Mouse (Mus musculus) midbrain, postnatal 0 days (tissue): Measurements from ENCODE around the gene Gm6993. TPM values are rescaled to one million over a fixed set of nuclear protein-coding genes. Genes with fewer than 3 reads are reported as not detected.

Source experiments
- ATAC-seq: fragments of 200-750 bp; cut with Nextera tagmentation; 2 replicates; pipeline ENCODE4 v1.8.0; 2017; ENCODE audit warnings: moderate number of reproducible peaks, mild to moderate bottlenecking, moderate TSS enrichment, moderate library complexity; ENCODE audit not compliant: low FRiP score
- DNase-seq: peaks from one replicate; pipeline ENCODE4 v3.0.0-alpha.2; 2015; ENCODE audit warnings: low spot score
- H3K27ac ChIP-seq: fragments of 300-500 bp; sonication (generic); 2 replicates; pipeline ENCODE4 v1.5.1; 2014; ENCODE audit warnings: low read depth, mild to moderate bottlenecking, low read length, mixed read lengths
- H3K27me3 ChIP-seq: fragments of 300-500 bp; sonication (generic); 2 replicates; pipeline ENCODE4 v1.6.1; 2014; ENCODE audit warnings: low read length, control low read depth, mixed read lengths; ENCODE audit not compliant: insufficient read depth
- H3K36me3 ChIP-seq: fragments of 300-500 bp; sonication (generic); 2 replicates; pipeline ENCODE4 v1.6.1; 2014; ENCODE audit warnings: low read length, control low read depth, mixed read lengths; ENCODE audit not compliant: insufficient read depth
- H3K4me1 ChIP-seq: fragments of 300-500 bp; sonication (generic); 2 replicates; pipeline ENCODE4 v1.6.1; 2014; ENCODE audit warnings: mild to moderate bottlenecking, control low read depth, antibody characterized with exemption, low read length, mixed read lengths; ENCODE audit not compliant: insufficient read depth
- H3K4me2 ChIP-seq: fragments of 300-500 bp; sonication (generic); 2 replicates; pipeline ENCODE4 v1.6.1; 2014; ENCODE audit warnings: low read depth, mild to moderate bottlenecking, low read length, mixed read lengths; ENCODE audit not compliant: poor library complexity, severe bottlenecking
- H3K4me3 ChIP-seq: fragments of 300-500 bp; sonication (generic); 2 replicates; pipeline ENCODE4 v1.5.1; 2014; ENCODE audit warnings: low read depth, mild to moderate bottlenecking, low read length, moderate library complexity
- H3K9ac ChIP-seq: fragments of 300-500 bp; sonication (generic); replicated peaks from 2 replicates; pipeline ENCODE4 v1.6.1; 2014; ENCODE audit warnings: mild to moderate bottlenecking, low read length, moderate library complexity, mixed read lengths; ENCODE audit not compliant: poor library complexity, severe bottlenecking
- H3K9me3 ChIP-seq: fragments of 300-500 bp; sonication (generic); 2 replicates; pipeline ENCODE4 v1.6.1; 2016; ENCODE audit warnings: low read length, control low read depth
- CTCF ChIP-seq: IDR thresholded peaks from 2 replicates; pipeline ENCODE4 v1.5.1; 2016; ENCODE audit warnings: antibody characterized with exemption, mild to moderate bottlenecking
- WGBS: fragments of 180-500 bp; shearing (Covaris S2); extraction: QIAGEN DNeasy Blood & Tissue Kit; methylation state at CpG from one replicate; pipeline ENCODE4 v1.1.7; 2014; 5-methylcytosine and 5-hydroxymethylcytosine counted together
- polyA plus RNA-seq: library from polyadenylated mRNA; unstranded; fragments of >200 nt; fragmentation: Nextera tagmentation; extraction: Ambion mirVana; gene quantifications from 2 replicates; pipeline ENCODE4 v1.2.1, GENCODE M21; 2015
- total RNA-seq: library from RNA; depleted of rRNA; stranded (reverse); fragments of >200 nt; gene quantifications from 2 replicates; pipeline ENCODE4 v1.2.3, GENCODE M21; 2014; rRNA removed

Gene Gm6993
- total RNA-seq, result not detected in 2 replicates
- not detected in 2 replicates for polyA plus RNA-seq

GRCm38 (mm10) chr12:31240470-31240869 lies at the start of gene Gm6993:
Gm6993 (plus strand) TSS chr12:31240770.
- Histone ChIP-seq H3K4me2 (no peak within 1 kb of the TSS), H3K4me3 (no peak within 1 kb of the TSS), H3K27ac (no peak within 1 kb of the TSS), H3K36me3 (no peaks in the 10 kb centered on the region), H3K9ac (no peak within 1 kb of the TSS), H3K27me3 (no peaks in the 10 kb centered on the region), H3K9me3 (no peaks in the 10 kb centered on the region), H3K4me1 (no peaks in the 10 kb centered on the region)
- DNase-seq, result no peak
- ATAC-seq, result no peak
- no peak for TF ChIP-seq CTCF
- WGBS, result 86% methylated on average over 5 of the region's 5 CpGs

DNA sequence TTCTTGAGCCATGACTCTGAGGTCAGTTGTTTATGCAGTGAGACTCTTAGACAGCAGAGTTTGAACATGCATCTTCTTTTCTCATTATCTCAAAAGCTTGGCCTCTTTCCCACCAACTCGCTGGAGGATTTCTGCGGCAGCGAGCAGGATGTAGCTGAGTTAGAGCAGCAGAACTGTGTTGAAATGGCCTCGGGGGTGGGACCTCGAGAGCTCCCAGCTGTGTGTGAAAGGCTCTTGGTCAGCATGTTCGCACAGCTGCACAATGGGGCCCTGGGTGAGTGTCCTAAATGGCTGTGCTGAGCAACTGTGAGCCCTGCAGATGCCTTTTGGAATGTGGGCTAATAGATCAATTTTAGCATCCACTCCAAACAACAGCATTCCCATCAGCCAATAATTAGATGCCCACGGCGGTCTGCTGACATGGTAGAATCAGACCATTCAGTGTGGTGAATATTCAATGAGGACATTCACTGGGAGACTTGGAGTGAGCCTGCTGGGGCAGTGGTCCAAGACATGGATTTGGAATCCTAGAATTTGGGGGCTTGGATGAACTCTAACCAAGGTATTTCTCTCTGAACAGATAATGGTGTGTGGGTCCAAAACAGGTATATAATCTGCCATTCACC lies 49.1 kb upstream of the Gm6993 start:
- WGBS, result 19% methylated on average over 8 of the region's 8 CpGs
- Histone ChIP-seq H3K9me3 (no peaks in the 10 kb centered on the region), H3K36me3 (no peaks in the 10 kb centered on the region), H3K9ac (no peak overlapping the region), H3K4me1 (no peaks in the 10 kb centered on the region), H3K4me3 (no peak overlapping the region), H3K4me2 (no peak overlapping the region), H3K27me3 (no peaks in the 10 kb centered on the region), H3K27ac (no peak overlapping the region)
- TF ChIP-seq CTCF, result no peak
- DNase-seq (peak; percentile 49), ATAC-seq (no peak)

DNA sequence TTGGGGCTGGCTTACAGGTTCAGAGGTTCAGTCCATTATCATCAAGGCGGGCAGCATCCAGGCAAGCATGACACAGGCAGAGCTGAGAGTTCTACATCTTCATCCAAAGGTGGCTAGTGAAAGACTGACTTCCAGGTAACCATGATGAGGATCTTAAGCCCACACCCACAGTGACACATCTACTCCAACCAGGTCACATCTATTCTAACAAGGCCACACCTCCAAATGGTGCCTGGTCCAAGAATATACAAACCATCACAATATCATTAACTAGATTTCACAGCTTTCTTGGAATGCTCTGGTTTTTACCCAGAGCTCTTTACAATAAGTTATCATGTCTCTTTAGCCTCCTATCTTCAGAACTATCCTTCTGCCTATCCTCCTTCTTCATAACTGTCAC lies 38.1 kb upstream of the Gm6993 start:
- ATAC-seq (no peak), DNase-seq (no peak)
- 96% methylated on average over 1 of the region's 1 CpGs for WGBS
- Histone ChIP-seq H3K27me3 (no peaks in the 10 kb centered on the region), H3K4me1 (no peaks in the 10 kb centered on the region), H3K9ac (no peak overlapping the region), H3K4me3 (no peak overlapping the region), H3K36me3 (no peaks in the 10 kb centered on the region), H3K4me2 (no peak overlapping the region), H3K9me3 (no peaks in the 10 kb centered on the region), H3K27ac (no peak overlapping the region)
- TF ChIP-seq CTCF, result no peak

DNA sequence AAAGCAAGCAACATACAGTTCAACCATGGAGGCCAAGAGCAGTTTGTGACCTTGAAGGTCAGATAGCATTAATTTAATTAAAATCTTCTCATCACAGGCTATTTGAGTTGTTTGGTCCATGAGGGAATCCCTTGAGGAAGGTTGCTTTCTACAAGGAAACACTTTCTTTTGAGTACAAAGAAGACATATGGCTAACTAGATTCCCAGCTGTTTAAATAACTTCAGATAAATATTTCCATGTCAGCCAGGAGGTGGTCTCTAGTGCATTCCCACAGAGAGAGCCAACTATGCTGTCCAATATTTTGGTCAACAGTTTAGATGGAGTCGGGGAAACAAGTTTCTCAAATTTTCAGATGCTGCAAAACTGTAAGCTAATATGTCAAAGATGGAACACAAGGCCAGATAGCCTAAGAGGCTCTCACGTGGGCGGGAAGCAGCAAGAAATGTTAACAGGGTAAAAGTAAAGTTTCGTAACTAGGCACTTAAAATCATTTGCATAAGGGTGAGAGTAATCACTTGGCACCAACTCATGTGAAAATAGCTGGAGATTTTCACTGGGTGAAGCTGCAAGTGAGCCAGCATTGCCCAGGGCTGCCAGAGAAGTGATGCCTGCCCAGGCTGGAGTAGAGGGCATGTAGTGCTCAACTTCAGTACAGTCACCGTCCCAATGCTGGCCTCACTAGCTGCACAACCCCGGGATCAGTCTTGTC lies 36.7 kb upstream of the Gm6993 start:
- no peaks in the 10 kb centered on the region for H3K36me3 ChIP-seq
- no peak for TF ChIP-seq CTCF
- no peak for ATAC-seq
- no peaks in the 10 kb centered on the region for H3K9me3 ChIP-seq
- H3K4me2 ChIP-seq, result no peak overlapping the region
- no peak overlapping the region for H3K9ac ChIP-seq
- 89% methylated on average over 6 of the region's 6 CpGs for WGBS
- no peak overlapping the region for H3K27ac ChIP-seq
- no peaks in the 10 kb centered on the region for H3K27me3 ChIP-seq
- H3K4me3 ChIP-seq, result no peak overlapping the region
- no peaks in the 10 kb centered on the region for H3K4me1 ChIP-seq
- DNase-seq, result no peak

DNA sequence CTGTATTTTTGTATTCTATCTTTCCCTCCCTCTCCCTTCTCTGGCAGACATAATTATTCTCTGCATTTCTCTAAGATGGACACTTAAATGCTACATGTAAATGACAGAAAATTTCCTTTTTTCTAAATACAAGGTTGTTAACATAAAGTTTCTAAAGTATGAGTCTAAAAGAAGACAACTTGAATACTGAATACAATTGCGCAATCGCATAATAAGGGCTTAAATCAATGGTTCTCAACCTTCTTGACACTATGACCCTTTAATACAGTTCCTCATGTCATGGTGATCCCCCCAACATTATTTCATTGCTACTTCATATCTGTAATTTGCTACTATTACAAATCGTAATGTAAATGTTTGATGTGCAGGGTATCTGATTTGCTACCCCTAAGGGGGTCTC lies 35.7 kb upstream of the Gm6993 start:
- no peak for ATAC-seq
- Histone ChIP-seq H3K4me1 (no peaks in the 10 kb centered on the region), H3K4me2 (no peak overlapping the region)

GRCm38 (mm10) chr12:31205983-31206633 lies 34.5 kb upstream of the Gm6993 start:
- no peak for DNase-seq
- WGBS, result 76% methylated on average over 10 of the region's 10 CpGs
- Histone ChIP-seq H3K27ac (no peak overlapping the region), H3K9me3 (no peaks in the 10 kb centered on the region), H3K4me1 (no peaks in the 10 kb centered on the region), H3K4me3 (no peak overlapping the region), H3K27me3 (no peaks in the 10 kb centered on the region), H3K4me2 (no peak overlapping the region), H3K9ac (no peak overlapping the region), H3K36me3 (no peaks in the 10 kb centered on the region)
- TF ChIP-seq CTCF, result no peak
- no peak for ATAC-seq

More for the DNA sequence above, 35.7 kb upstream of the Gm6993 start:
- H3K4me3 ChIP-seq, result no peak overlapping the region
- H3K27me3 ChIP-seq, result no peaks in the 10 kb centered on the region
- no peak for DNase-seq
- no peak overlapping the region for H3K9ac ChIP-seq
- 93% methylated on average over 3 of the region's 3 CpGs for WGBS
- H3K27ac ChIP-seq, result no peak overlapping the region
- no peaks in the 10 kb centered on the region for H3K36me3 ChIP-seq
- TF ChIP-seq CTCF, result no peak
- H3K9me3 ChIP-seq, result no peaks in the 10 kb centered on the region
